ENCODE assay signal across 8 mouse cellular contexts in genomic region chr12:110590804-110591259, GRCm38 (mm10). TPM values are rescaled to one million over a fixed set of nuclear protein-coding genes. Genes with fewer than 3 reads are reported as not detected.
DNase-seq lines count a peak whose midpoint lies in the region; ATAC-seq lines count a peak whose summit lies in the region.

No protein-coding gene starts in this region.

- peak overlapping the region; percentile 72 to 79 for H3K4me3 ChIP-seq in heart, embryonic 14.5 days (ENCODE audit: control insufficient read depth in 1 of 2, insufficient read depth in 1 of 2, low read depth in 1 of 2, low read length in 2 of 2)
- peak overlapping the region; percentile 65 for H3K4me3 ChIP-seq in hindbrain, embryonic 11.5 days (ENCODE audit: low read depth, low read length)
- H3K4me3 ChIP-seq in midbrain, embryonic 12.5 days: peak overlapping the region; percentile 87

- H3K36me3 ChIP-seq in heart, embryonic 14.5 days (ENCODE audit: control insufficient read depth, insufficient read depth, low read length): 0 out of 2 replicates have a peak, but pooled peaks cover 2% of the 10 kb centered on the region
- H3K36me3 ChIP-seq in hindbrain, embryonic 11.5 days (ENCODE audit: control insufficient read depth, insufficient read depth, low read length): no peaks in the 10 kb centered on the region
- no peaks in the 10 kb centered on the region for H3K36me3 ChIP-seq in midbrain, embryonic 12.5 days

- no peak for DNase-seq in heart, postnatal 4 days
- peak; percentile 21 for DNase-seq in MN1 (ENCODE audit: low spot score)
- DNase-seq in hindbrain, embryonic 11.5 days (ENCODE audit: low spot score): no peak
- DNase-seq in urinary bladder, postnatal 25 days (ENCODE audit: low spot score): no peak
- no peak for DNase-seq in cerebellum, postnatal 25 days
- no peak for DNase-seq in gastrocnemius, postnatal 10 days

- H3K4me2 ChIP-seq in heart, embryonic 14.5 days (ENCODE audit: low read length): peak overlapping the region; percentile 97
- peak overlapping the region; percentile 94 for H3K4me2 ChIP-seq in hindbrain, embryonic 11.5 days (replicated peaks; ENCODE audit: low read depth, low read length)
- peak overlapping the region; percentile 98 for H3K4me2 ChIP-seq in midbrain, embryonic 12.5 days (replicated peaks)

- H3K9ac ChIP-seq in heart, embryonic 14.5 days (ENCODE audit: low read length): peak overlapping the region; percentile 90
- peak overlapping the region; percentile 92 for H3K9ac ChIP-seq in hindbrain, embryonic 11.5 days (ENCODE audit: low read depth, low read length)
- H3K9ac ChIP-seq in midbrain, embryonic 12.5 days (replicated peaks): peak overlapping the region; percentile 87

- no peak for ATAC-seq in heart, embryonic 14.5 days (ENCODE audit: insufficient number of reproducible peaks, insufficient read depth, low FRiP score, low read depth)
- no peak; the same call in 1 of the 2 replicates for ATAC-seq in hindbrain, embryonic 11.5 days (ENCODE audit: low FRiP score)
- ATAC-seq in midbrain, embryonic 12.5 days (ENCODE audit: low FRiP score, low read depth): no peak

- no peaks in the 10 kb centered on the region for H3K9me3 ChIP-seq in heart, embryonic 14.5 days (ENCODE audit: control insufficient read depth, low read length)
- H3K9me3 ChIP-seq in hindbrain, embryonic 11.5 days (ENCODE audit: control insufficient read depth, low read length): no peaks in the 10 kb centered on the region
- no peaks in the 10 kb centered on the region for H3K9me3 ChIP-seq in midbrain, embryonic 12.5 days

- peaks cover 0 to 15% of the 10 kb centered on the region in 2 experiments; a peak in 2 of 4 replicates for H3K4me1 ChIP-seq in heart, embryonic 14.5 days (ENCODE audit: control insufficient read depth in 2 of 2, insufficient read depth in 2 of 2, low read length in 2 of 2)
- H3K4me1 ChIP-seq in hindbrain, embryonic 11.5 days (replicated peaks; ENCODE audit: control insufficient read depth, insufficient read depth, low read length): peaks cover 6% of the 10 kb centered on the region; the same call in 1 of the 2 replicates
- H3K4me1 ChIP-seq in midbrain, embryonic 12.5 days: peaks cover 18% of the 10 kb centered on the region

- peak overlapping the region; percentile 91 to 94 for H3K27ac ChIP-seq in heart, embryonic 14.5 days (replicated peaks in 1 of 2; ENCODE audit: control insufficient read depth in 1 of 2, insufficient read depth in 1 of 2, low read depth in 2 of 2, low read length in 2 of 2)
- peak overlapping the region; percentile 56 for H3K27ac ChIP-seq in hindbrain, embryonic 11.5 days (ENCODE audit: low read depth, low read length)
- H3K27ac ChIP-seq in midbrain, embryonic 12.5 days (replicated peaks): peak overlapping the region; percentile 87

- under 1% methylated on average over 15 of the region's 15 CpGs for WGBS in heart, embryonic 14.5 days
- 2% methylated on average over 15 of the region's 15 CpGs for WGBS in hindbrain, embryonic 11.5 days
- WGBS in midbrain, embryonic 12.5 days: under 1% methylated on average over 15 of the region's 15 CpGs

- H3K27me3 ChIP-seq in heart, embryonic 14.5 days (ENCODE audit: control insufficient read depth, insufficient read depth, low read length): no peaks in the 10 kb centered on the region
- H3K27me3 ChIP-seq in hindbrain, embryonic 11.5 days (ENCODE audit: control insufficient read depth, insufficient read depth, low read length): no peaks in the 10 kb centered on the region
- H3K27me3 ChIP-seq in midbrain, embryonic 12.5 days: no peaks in the 10 kb centered on the region

RNA-seq across cellular contexts. Expression of gene Dync1h1, which starts 10.4 kb away (rescaled TPM):
- 54.8 and 55.4 TPM in 2 replicates for polyA plus RNA-seq in heart, embryonic 14.5 days (2014; fragmentation: Nextera tagmentation; extraction: Ambion mirVana)
- 100 to 1,000 TPM; 172 to 173 TPM for total RNA-seq in heart, postnatal 4 days (2021)
- polyA plus RNA-seq in hindbrain, embryonic 11.5 days (2014; fragmentation: Nextera tagmentation; extraction: Ambion mirVana): 81.7 and 93.0 TPM in 2 replicates
- polyA plus RNA-seq in midbrain, embryonic 12.5 days (2016; fragmentation: Nextera tagmentation; extraction: Ambion mirVana): 94.7 and 99.4 TPM in 2 replicates
- 10 to 100 TPM; 76.8 to 92.3 TPM for total RNA-seq in gastrocnemius, postnatal 10 days (2021)
